8 mouse cellular contexts compared by ENCODE assay signal in the genomic region with DNA sequence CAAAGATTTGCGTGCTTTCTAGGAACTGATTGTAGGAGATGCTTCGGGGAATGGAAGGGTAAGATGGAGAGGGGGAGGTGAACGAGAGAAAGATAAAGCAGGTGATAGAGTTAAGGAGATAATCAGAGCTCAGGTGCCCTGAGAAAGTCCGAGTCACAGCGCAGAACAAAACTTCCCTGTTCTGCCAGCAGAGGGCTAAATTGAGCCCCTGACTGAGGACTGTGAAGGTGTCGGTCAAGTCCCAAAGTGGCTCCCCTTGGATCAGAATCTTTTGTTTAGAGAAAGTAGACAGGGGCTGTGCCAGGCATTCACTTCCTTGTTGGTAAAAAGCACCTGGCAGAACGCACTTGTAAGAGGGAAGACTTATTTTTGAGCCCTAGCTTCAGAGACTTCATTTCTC.
DNase-seq lines count a peak whose midpoint lies in the region; TF ChIP-seq lines count a peak whose summit lies in the region.
"Had no signal": no experiment of that assay in that cellular context is flagged by ENCODE, and none has a peak within 500 bp of the region (broad histone marks: within the 10 kb centered on the region; RNA-seq: fewer than 3 reads in every experiment).

No protein-coding gene starts in this region.

- no peak overlapping the region for H3K4me3 ChIP-seq in E14TG2a.4 (replicated peaks; ENCODE audit: low read length)
- H3K4me3 ChIP-seq: erythroblast, embryonic 14.5 days had no signal

- no peaks in the 10 kb centered on the region for H3K36me3 ChIP-seq in E14TG2a.4 (ENCODE audit: insufficient read depth, low read length)

- peak; percentile 9 for DNase-seq in kidney, adult 9 months
- no peak for DNase-seq in kidney, postnatal 14 days
- peak; percentile 33 for DNase-seq in NIH3T3 (ENCODE audit: low read depth)
- peak; percentile 41 to 50 for DNase-seq in kidney, postnatal 4 days
- DNase-seq in c-Kit-positive CD71-positive TER-119-positive erythroid progenitor cells, embryonic 14.5 days (ENCODE audit: low spot score), result no peak
- no peak for DNase-seq in layer of hippocampus, adult 9-10 months (ENCODE audit: low spot score)

- peak; percentile 66 for TF ChIP-seq CTCF in E14TG2a.4 (conservative IDR thresholded peaks at IDR 0.05; ENCODE audit: low read length)

- no peaks in the 10 kb centered on the region for H3K9me3 ChIP-seq in E14TG2a.4 (ENCODE audit: low read length)

- peaks cover 30% of the 10 kb centered on the region for H3K27me3 ChIP-seq in E14TG2a.4 (ENCODE audit: insufficient read depth, low read length)

- peaks cover 4% of the 10 kb centered on the region; the same call in 1 of the 2 replicates for H3K4me1 ChIP-seq in E14TG2a.4 (replicated peaks; ENCODE audit: low read depth, low read length)

Comparison
In these comparisons a context has a peak if more than half of its experiments do, and no peak if none do; other contexts are left out.
1. DNase-seq: peak in kidney, adult 9 months (single experiment), NIH3T3 (single experiment) and kidney, postnatal 4 days (2 of 2); none in kidney, postnatal 14 days (single experiment), c-Kit-positive CD71-positive TER-119-positive erythroid progenitor cells, embryonic 14.5 days (single experiment) and layer of hippocampus, adult 9-10 months (single experiment).